Mouse (Mus musculus) retina, postnatal 7 days (tissue): ENCODE results near the gene Tfdp1.

Experiments used
- DNase-seq: peaks from one replicate; pipeline ENCODE4 v3.0.0-alpha.2; 2012; ENCODE audit warnings: low read depth, low spot score

The Tfdp1 gene

GRCm38 (mm10) chr8:13419111-13419639 is 80.6 kb downstream of the Tfdp1 start:
- DNase-seq: no peak

GRCm38 (mm10) chr8:13420970-13421369 is 82.4 kb downstream of the Tfdp1 start:
- no peak for DNase-seq

- no peak for DNase-seq
Observed at GRCm38 (mm10) chr8:13427351-13427750, 88.8 kb downstream of the Tfdp1 start.
